Mouse (Mus musculus): ENCODE results near the gene Ivd. TPM values are rescaled to one million over a fixed set of nuclear protein-coding genes. Genes with fewer than 3 reads are reported as not detected.

Gene Ivd
- 46.5 and 53.2 TPM in 2 replicates for polyA plus RNA-seq (2015; fragmentation: Nextera tagmentation; extraction: Ambion mirVana)

GRCm38 (mm10) chr2:118861454-118862339, at the start of gene Ivd:
Gene Ivd, plus strand, starts transcription at chr2:118861954.
- H3K4me1 ChIP-seq (ENCODE audit: insufficient read depth, low read depth, low read length): peaks cover 4% of the 10 kb centered on the region; the same call in 1 of the 2 replicates
- DNase-seq (ENCODE audit: low spot score) (peak; percentile 97), ATAC-seq (peak; percentile 99)
- H3K36me3 ChIP-seq (ENCODE audit: insufficient read depth, low read length): no peaks in the 10 kb centered on the region
- under 1% methylated on average over 34 of the region's 34 CpGs for WGBS
- peak within 1 kb of the TSS; percentile 43 for H3K9ac ChIP-seq (replicated peaks; ENCODE audit: low read depth)
- H3K4me2 ChIP-seq (replicated peaks; ENCODE audit: low read depth, low read length): peak within 1 kb of the TSS; percentile 67
- no peaks in the 10 kb centered on the region for H3K27me3 ChIP-seq (replicated peaks; ENCODE audit: insufficient read depth, low read length)
- H3K9me3 ChIP-seq (ENCODE audit: low read length): no peaks in the 10 kb centered on the region
- H3K27ac ChIP-seq (ENCODE audit: low read length): peak within 1 kb of the TSS; percentile 82
- H3K4me3 ChIP-seq (ENCODE audit: low read depth, low read length): peak within 1 kb of the TSS; percentile 45
- TF ChIP-seq EP300 (IDR thresholded peaks at IDR 0.05) (peak; percentile 44; the same call in 1 of the 2 replicates), CTCF (IDR thresholded peaks at IDR 0.05) (no peak)

- H3K4me2 ChIP-seq (replicated peaks; ENCODE audit: low read depth, low read length): no peak overlapping the region
- ATAC-seq (no peak), DNase-seq (ENCODE audit: low spot score) (no peak)
- no peaks in the 10 kb centered on the region for H3K27me3 ChIP-seq (replicated peaks; ENCODE audit: insufficient read depth, low read length)
- no peak for TF ChIP-seq EP300 (IDR thresholded peaks at IDR 0.05)
- TF ChIP-seq CTCF (IDR thresholded peaks at IDR 0.05): no peak
- no peaks in the 10 kb centered on the region for H3K9me3 ChIP-seq (ENCODE audit: low read length)
- no peak overlapping the region for H3K9ac ChIP-seq (replicated peaks; ENCODE audit: low read depth)
- no peak overlapping the region for H3K4me3 ChIP-seq (ENCODE audit: low read depth, low read length)
- H3K4me1 ChIP-seq (ENCODE audit: insufficient read depth, low read depth, low read length): peaks cover 7% of the 10 kb centered on the region; the same call in 1 of the 2 replicates
- no peak overlapping the region for H3K27ac ChIP-seq (ENCODE audit: low read length)
- WGBS: 73% methylated on average over 1 of the region's 1 CpGs
- H3K36me3 ChIP-seq (ENCODE audit: insufficient read depth, low read length): no peaks in the 10 kb centered on the region
Observed at GRCm38 (mm10) chr2:118812724-118813123, 49.0 kb upstream of the Ivd start.

GRCm38 (mm10) chr2:118813981-118814836, 47.5 kb upstream of the Ivd start, which contains the start of gene Knstrn:
Gene Knstrn, plus strand, starts transcription at chr2:118814003.
- no peaks in the 10 kb centered on the region for H3K36me3 ChIP-seq (ENCODE audit: insufficient read depth, low read length)
- H3K27me3 ChIP-seq (replicated peaks; ENCODE audit: insufficient read depth, low read length): no peaks in the 10 kb centered on the region
- peak; percentile 97 for ATAC-seq
- peaks cover 7% of the 10 kb centered on the region; the same call in 1 of the 2 replicates for H3K4me1 ChIP-seq (ENCODE audit: insufficient read depth, low read depth, low read length)
- WGBS: under 1% methylated on average over 49 of the region's 49 CpGs
- no peaks in the 10 kb centered on the region for H3K9me3 ChIP-seq (ENCODE audit: low read length)
- TF ChIP-seq CTCF (IDR thresholded peaks at IDR 0.05): peak; percentile 18; the same call in 1 of the 2 replicates
- TF ChIP-seq EP300 (IDR thresholded peaks at IDR 0.05): no peak
- peak within 1 kb of the TSS; percentile 68 for H3K4me3 ChIP-seq (ENCODE audit: low read depth, low read length)
- peak within 1 kb of the TSS; percentile 94 for H3K4me2 ChIP-seq (replicated peaks; ENCODE audit: low read depth, low read length)
- no peak within 1 kb of the TSS for H3K27ac ChIP-seq (ENCODE audit: low read length)
- peak; percentile 97 for DNase-seq (ENCODE audit: low spot score)
- peak within 1 kb of the TSS; percentile 54 for H3K9ac ChIP-seq (replicated peaks; ENCODE audit: low read depth)

- no peak for TF ChIP-seq CTCF (IDR thresholded peaks at IDR 0.05)
- TF ChIP-seq EP300 (IDR thresholded peaks at IDR 0.05): no peak
- ATAC-seq (no peak), DNase-seq (ENCODE audit: low spot score) (no peak)
- Histone ChIP-seq H3K9me3 (ENCODE audit: low read length) (no peaks in the 10 kb centered on the region), H3K27ac (ENCODE audit: low read length) (no peak overlapping the region), H3K27me3 (replicated peaks; ENCODE audit: insufficient read depth, low read length) (no peaks in the 10 kb centered on the region), H3K9ac (replicated peaks; ENCODE audit: low read depth) (no peak overlapping the region), H3K36me3 (ENCODE audit: insufficient read depth, low read length) (no peaks in the 10 kb centered on the region), H3K4me3 (ENCODE audit: low read depth, low read length) (no peak overlapping the region), H3K4me1 (ENCODE audit: insufficient read depth, low read depth, low read length) (no peaks in the 10 kb centered on the region), H3K4me2 (replicated peaks; ENCODE audit: low read depth, low read length) (no peak overlapping the region)
- WGBS: 88% methylated on average over 5 of the region's 5 CpGs
Observed at GRCm38 (mm10) chr2:118822800-118823199, 39.0 kb upstream of the Ivd start.

GRCm38 (mm10) chr2:118824396-118824795, 37.4 kb upstream of the Ivd start:
- no peaks in the 10 kb centered on the region for H3K9me3 ChIP-seq (ENCODE audit: low read length)
- no peaks in the 10 kb centered on the region for H3K36me3 ChIP-seq (ENCODE audit: insufficient read depth, low read length)
- DNase-seq (ENCODE audit: low spot score) (no peak), ATAC-seq (no peak)
- H3K4me2 ChIP-seq (replicated peaks; ENCODE audit: low read depth, low read length): no peak overlapping the region
- H3K4me1 ChIP-seq (ENCODE audit: insufficient read depth, low read depth, low read length): no peaks in the 10 kb centered on the region
- no peak overlapping the region for H3K4me3 ChIP-seq (ENCODE audit: low read depth, low read length)
- H3K9ac ChIP-seq (replicated peaks; ENCODE audit: low read depth): no peak overlapping the region
- 96% methylated on average over 4 of the region's 4 CpGs for WGBS
- H3K27me3 ChIP-seq (replicated peaks; ENCODE audit: insufficient read depth, low read length): no peaks in the 10 kb centered on the region
- no peak for TF ChIP-seq EP300 (IDR thresholded peaks at IDR 0.05)
- no peak for TF ChIP-seq CTCF (IDR thresholded peaks at IDR 0.05)
- H3K27ac ChIP-seq (ENCODE audit: low read length): no peak overlapping the region

- Histone ChIP-seq H3K27me3 (replicated peaks; ENCODE audit: insufficient read depth, low read length) (no peaks in the 10 kb centered on the region), H3K4me3 (ENCODE audit: low read depth, low read length) (no peak overlapping the region), H3K9ac (replicated peaks; ENCODE audit: low read depth) (no peak overlapping the region), H3K4me2 (replicated peaks; ENCODE audit: low read depth, low read length) (no peak overlapping the region), H3K4me1 (ENCODE audit: insufficient read depth, low read depth, low read length) (no peaks in the 10 kb centered on the region), H3K36me3 (ENCODE audit: insufficient read depth, low read length) (no peaks in the 10 kb centered on the region), H3K9me3 (ENCODE audit: low read length) (no peaks in the 10 kb centered on the region), H3K27ac (ENCODE audit: low read length) (no peak overlapping the region)
- 83% methylated on average over 5 of the region's 5 CpGs for WGBS
- DNase-seq (ENCODE audit: low spot score) (no peak), ATAC-seq (no peak)
- TF ChIP-seq CTCF (IDR thresholded peaks at IDR 0.05) (no peak), EP300 (IDR thresholded peaks at IDR 0.05) (no peak)
Observed at GRCm38 (mm10) chr2:118829096-118829495, 32.7 kb upstream of the Ivd start.

Data from lung, postnatal 0 days (tissue).